Mouse (Mus musculus) hindbrain, postnatal 0 days (tissue): Measurements from ENCODE around the gene Tmco1. TPM values are rescaled to one million over a fixed set of nuclear protein-coding genes. Genes with fewer than 3 reads are reported as not detected.

ENCODE experiments used
- ATAC-seq: fragments of 200-750 bp; cut with Nextera tagmentation; 2 replicates; pipeline ENCODE4 v1.8.0; 2017; ENCODE audit warnings: mild to moderate bottlenecking, moderate TSS enrichment, moderate library complexity
- DNase-seq: peaks from one replicate; pipeline ENCODE4 v3.0.0-alpha.2; 2015; ENCODE audit warnings: low spot score
- H3K27ac ChIP-seq: fragments of 300-500 bp; sonication (generic); 2 replicates; pipeline ENCODE4 v1.5.1; 2014; ENCODE audit warnings: mild to moderate bottlenecking
- H3K27me3 ChIP-seq: fragments of 300-500 bp; sonication (generic); 2 replicates; pipeline ENCODE4 v1.6.1; 2014; ENCODE audit warnings: low read length, mixed read lengths; ENCODE audit not compliant: insufficient read depth
- H3K36me3 ChIP-seq: fragments of 300-500 bp; sonication (generic); 2 replicates; pipeline ENCODE4 v1.6.1; 2014; ENCODE audit warnings: low read length, mixed read lengths; ENCODE audit not compliant: insufficient read depth
- H3K4me1 ChIP-seq: fragments of 300-500 bp; sonication (generic); 2 replicates; pipeline ENCODE4 v1.6.1; 2014; ENCODE audit warnings: antibody characterized with exemption, low read length, mixed read lengths; ENCODE audit not compliant: insufficient read depth
- H3K4me2 ChIP-seq: fragments of 300-500 bp; sonication (generic); 2 replicates; pipeline ENCODE4 v1.6.1; 2014; ENCODE audit warnings: low read depth, mild to moderate bottlenecking, low read length, moderate library complexity, mixed read lengths
- H3K4me3 ChIP-seq: fragments of 300-500 bp; sonication (generic); 2 replicates; pipeline ENCODE4 v1.5.1; 2014; ENCODE audit warnings: low read length
- H3K9ac ChIP-seq: fragments of 300-500 bp; sonication (generic); replicated peaks from 2 replicates; pipeline ENCODE4 v1.6.1; 2014; ENCODE audit warnings: mild to moderate bottlenecking, low read length, moderate library complexity, mixed read lengths
- H3K9me3 ChIP-seq: fragments of 300-500 bp; sonication (generic); 2 replicates; pipeline ENCODE4 v1.6.1; 2016; ENCODE audit warnings: low read length, mixed read lengths
- CTCF ChIP-seq: IDR thresholded peaks from 2 replicates; pipeline ENCODE4 v1.5.1; 2016; ENCODE audit warnings: antibody characterized with exemption, control low read depth, low read depth
- WGBS: fragments of 180-500 bp; shearing (Covaris S2); extraction: QIAGEN DNeasy Blood & Tissue Kit; methylation state at CpG from one replicate; pipeline ENCODE4 v1.1.7; 2014; 5-methylcytosine and 5-hydroxymethylcytosine counted together
- polyA plus RNA-seq: library from polyadenylated mRNA; unstranded; fragments of >200 nt; fragmentation: Nextera tagmentation; extraction: Ambion mirVana; gene quantifications from 2 replicates; pipeline ENCODE4 v1.2.1, GENCODE M21; 2015
- total RNA-seq: library from RNA; depleted of rRNA; stranded (reverse); fragments of >200 nt; gene quantifications from 2 replicates; pipeline ENCODE4 v1.2.3, GENCODE M21; 2014

Gene Tmco1
- total and polyA plus RNA-seq, 2 experiments from 2014 or later, result 63.2 to 70.4 TPM

DNA sequence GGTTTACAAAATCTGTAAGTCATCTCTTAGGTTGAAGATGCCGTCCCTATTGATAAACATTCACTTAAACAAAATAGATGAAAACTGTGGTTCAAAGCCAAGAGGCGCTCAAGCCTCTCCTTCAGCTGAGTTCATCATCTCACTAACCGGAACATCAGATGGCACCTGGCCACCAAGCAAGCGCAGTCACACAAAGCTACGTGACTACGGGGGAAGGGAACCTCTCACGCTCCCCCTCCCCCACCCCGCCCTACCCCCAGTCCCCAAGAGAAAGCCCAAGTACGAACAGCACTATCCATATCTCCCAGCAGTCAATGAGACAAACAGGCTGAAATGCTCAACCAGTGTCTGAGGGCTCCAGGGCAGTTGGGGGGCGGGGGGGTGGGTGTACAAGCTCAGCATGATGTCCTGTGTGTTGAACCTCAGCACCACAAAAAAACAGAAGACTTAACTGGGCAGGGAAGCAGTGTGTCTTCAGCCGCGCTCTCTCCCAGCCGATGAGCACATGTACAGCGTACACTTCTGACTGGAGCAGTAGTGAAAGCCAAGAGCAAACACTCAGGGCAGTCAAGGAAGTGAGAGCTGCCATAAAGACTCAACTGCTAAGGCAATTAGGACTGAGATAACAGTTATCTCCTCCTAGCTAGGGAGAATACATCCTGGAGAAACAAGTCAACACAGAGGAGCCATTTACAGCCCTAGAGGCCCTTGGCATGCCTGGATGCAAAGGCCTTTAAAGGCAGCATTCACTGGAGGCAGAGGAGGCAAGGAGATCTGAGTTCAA lies 34.6 kb upstream of the Tmco1 start:
- H3K9me3 ChIP-seq, result no peaks in the 10 kb centered on the region
- no peak overlapping the region for H3K4me2 ChIP-seq
- ATAC-seq (no peak), DNase-seq (no peak)
- no peak overlapping the region for H3K4me3 ChIP-seq
- H3K27me3 ChIP-seq, result no peaks in the 10 kb centered on the region
- no peak overlapping the region for H3K27ac ChIP-seq
- peaks cover 19% of the 10 kb centered on the region for H3K4me1 ChIP-seq
- TF ChIP-seq CTCF, result no peak
- no peaks in the 10 kb centered on the region for H3K36me3 ChIP-seq
- 51% methylated on average over 14 of the region's 14 CpGs for WGBS
- H3K9ac ChIP-seq, result no peak overlapping the region

DNA sequence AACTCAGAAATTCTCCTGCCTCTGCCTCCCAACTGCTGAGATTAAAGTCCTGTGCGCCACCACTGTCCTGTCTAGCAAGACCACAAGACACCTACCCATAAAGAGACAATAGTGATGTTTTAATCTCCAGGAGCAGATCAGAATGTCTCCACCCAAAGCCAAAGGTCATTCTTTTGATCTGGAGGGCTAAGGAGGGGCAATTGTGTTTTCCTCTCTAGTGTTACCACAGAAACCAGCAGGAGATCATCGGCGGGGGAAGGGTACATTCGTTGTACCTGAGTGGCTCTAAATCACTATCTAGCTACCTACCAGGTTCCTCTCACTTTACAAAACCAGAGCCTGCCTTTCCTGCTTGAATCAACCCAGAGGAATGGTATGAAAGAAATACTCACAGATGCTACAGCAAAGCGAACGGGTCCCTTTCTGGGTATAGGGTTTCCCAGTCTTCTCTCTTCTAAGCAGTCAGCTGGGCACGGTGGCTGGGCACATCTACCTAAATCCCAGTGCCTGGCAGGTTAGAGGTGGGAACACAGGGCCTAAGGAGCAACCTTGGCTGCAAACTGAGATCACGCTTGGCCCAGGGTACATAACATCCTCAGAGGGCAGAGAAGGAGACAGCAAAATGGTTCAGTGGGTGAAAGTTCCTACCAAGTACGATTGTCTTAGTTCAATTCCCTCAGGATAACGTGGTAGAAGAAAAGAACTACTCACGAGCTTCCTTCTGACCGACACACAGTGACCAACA lies 33.4 kb upstream of the Tmco1 start:
- Histone ChIP-seq H3K36me3 (no peaks in the 10 kb centered on the region), H3K9ac (no peak overlapping the region), H3K4me3 (no peak overlapping the region), H3K27ac (no peak overlapping the region), H3K4me1 (peaks cover 17% of the 10 kb centered on the region), H3K27me3 (no peaks in the 10 kb centered on the region), H3K4me2 (no peak overlapping the region), H3K9me3 (no peaks in the 10 kb centered on the region)
- no peak for DNase-seq
- TF ChIP-seq CTCF, result no peak
- no peak for ATAC-seq
- 89% methylated on average over 12 of the region's 12 CpGs for WGBS

DNA sequence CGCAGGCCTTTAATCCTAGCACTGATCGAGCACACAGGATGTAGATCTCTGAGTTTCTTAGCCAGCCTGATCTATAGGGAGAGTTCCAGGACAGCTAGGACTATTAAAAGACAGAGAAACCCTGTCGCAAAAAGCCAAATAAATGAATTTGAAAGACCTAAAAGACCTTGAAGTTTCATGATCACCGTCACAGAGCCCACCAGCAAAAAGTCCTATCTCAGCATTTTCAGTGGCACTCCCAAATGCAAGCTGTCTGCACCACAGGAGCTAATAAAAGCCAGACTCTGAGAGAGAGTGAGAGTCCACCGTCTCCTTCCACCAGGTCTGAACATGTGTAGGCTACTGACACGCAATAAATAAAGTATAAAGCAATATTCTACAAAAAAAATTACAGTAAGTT lies 29.8 kb upstream of the Tmco1 start:
- H3K4me2 ChIP-seq, result no peak overlapping the region
- H3K9ac ChIP-seq, result no peak overlapping the region
- WGBS, result 69% methylated on average over 6 of the region's 6 CpGs
- no peaks in the 10 kb centered on the region for H3K36me3 ChIP-seq
- DNase-seq (no peak), ATAC-seq (no peak)
- H3K4me3 ChIP-seq, result no peak overlapping the region
- no peak for TF ChIP-seq CTCF
- no peaks in the 10 kb centered on the region for H3K9me3 ChIP-seq
- peaks cover 7% of the 10 kb centered on the region; the same call in 1 of the 2 replicates for H3K4me1 ChIP-seq
- H3K27me3 ChIP-seq, result no peaks in the 10 kb centered on the region
- no peak overlapping the region for H3K27ac ChIP-seq

DNA sequence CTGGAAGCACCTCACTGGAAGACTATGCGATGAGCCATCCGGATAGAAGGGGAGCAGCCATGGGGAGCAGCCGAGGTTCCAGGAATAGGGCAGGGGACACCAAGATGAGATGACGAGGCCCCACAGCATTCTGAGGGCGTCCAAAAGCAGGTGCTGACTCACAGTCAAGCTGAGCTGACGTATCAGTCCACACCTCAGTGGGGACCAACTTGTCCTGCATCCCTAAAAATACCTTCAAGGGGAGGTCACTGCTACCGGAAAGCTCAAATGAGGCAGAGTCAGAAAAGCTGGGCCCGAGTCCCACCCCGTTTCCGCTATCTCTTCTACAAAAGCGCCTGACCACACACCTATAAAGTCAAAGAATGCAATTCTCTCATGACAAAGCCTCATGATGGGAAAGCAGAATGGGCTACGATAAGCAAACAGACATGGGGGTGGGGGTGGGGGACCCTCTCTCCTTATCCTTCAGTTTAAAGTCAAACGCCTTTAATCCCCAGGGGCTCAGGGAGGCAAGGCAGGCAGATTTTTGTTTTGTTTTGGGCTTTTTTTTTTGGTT lies 28.9 kb upstream of the Tmco1 start:
- H3K9me3 ChIP-seq, result no peaks in the 10 kb centered on the region
- no peak overlapping the region for H3K4me3 ChIP-seq
- no peaks in the 10 kb centered on the region for H3K27me3 ChIP-seq
- TF ChIP-seq CTCF, result no peak
- no peak overlapping the region for H3K4me2 ChIP-seq
- peaks cover 7% of the 10 kb centered on the region; the same call in 1 of the 2 replicates for H3K4me1 ChIP-seq
- no peak overlapping the region for H3K27ac ChIP-seq
- DNase-seq (no peak), ATAC-seq (no peak)
- no peaks in the 10 kb centered on the region for H3K36me3 ChIP-seq
- H3K9ac ChIP-seq, result no peak overlapping the region
- WGBS, result 74% methylated on average over 13 of the region's 13 CpGs

DNA sequence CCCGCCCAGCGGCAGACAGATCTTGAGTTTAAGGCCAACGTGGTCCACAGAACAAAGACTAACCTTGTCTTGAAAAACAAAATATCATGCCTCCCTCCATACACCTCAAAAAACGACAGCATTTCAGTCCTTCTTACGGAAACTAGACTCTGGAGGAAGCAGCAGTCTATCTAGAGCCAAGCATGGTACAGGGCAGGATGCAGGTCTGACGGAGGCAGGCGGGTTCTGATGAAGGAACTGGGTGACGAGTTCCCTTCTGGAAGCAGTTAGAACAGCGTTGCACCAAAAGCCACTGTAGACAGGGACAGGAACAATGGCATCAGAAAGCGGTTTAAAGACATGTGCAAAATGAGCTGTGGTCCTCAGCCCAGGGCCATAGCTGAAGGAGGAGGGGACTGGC lies 28.1 kb upstream of the Tmco1 start:
- no peaks in the 10 kb centered on the region for H3K36me3 ChIP-seq

DNA sequence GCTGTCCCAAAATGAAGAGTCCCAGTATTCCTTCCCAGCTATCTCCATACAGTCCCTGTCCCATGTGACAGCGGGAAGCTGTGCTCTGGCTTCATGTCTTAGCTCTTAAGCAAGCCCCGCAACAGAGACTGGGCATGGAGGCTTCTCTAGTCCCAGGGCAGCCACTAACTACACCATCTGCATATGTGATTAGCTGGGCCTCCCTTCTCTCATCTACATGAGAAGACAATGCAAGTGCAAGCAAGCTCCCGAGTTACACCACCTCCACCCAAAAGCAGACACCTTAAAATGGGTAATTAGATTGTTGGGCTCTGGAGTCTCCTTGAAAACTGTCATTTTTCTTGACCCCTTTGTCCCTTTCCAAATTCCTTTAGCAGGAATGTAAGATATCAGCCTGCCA lies 26.1 kb upstream of the Tmco1 start:
- H3K27me3 ChIP-seq, result no peaks in the 10 kb centered on the region
- H3K4me2 ChIP-seq, result 0 out of 2 replicates have a peak overlapping the region, but pooled peaks have one; percentile 17
- 38% methylated on average over 3 of the region's 3 CpGs for WGBS
- no peak for ATAC-seq
- H3K27ac ChIP-seq, result no peak overlapping the region
- no peak for TF ChIP-seq CTCF
- no peaks in the 10 kb centered on the region for H3K36me3 ChIP-seq
- H3K4me1 ChIP-seq, result peaks cover 7% of the 10 kb centered on the region; the same call in 1 of the 2 replicates
- no peak overlapping the region for H3K9ac ChIP-seq
- H3K4me3 ChIP-seq, result no peak overlapping the region
- no peaks in the 10 kb centered on the region for H3K9me3 ChIP-seq
- DNase-seq, result no peak

More for the DNA sequence above, 28.1 kb upstream of the Tmco1 start:
- Histone ChIP-seq H3K4me2 (no peak overlapping the region), H3K9ac (no peak overlapping the region), H3K4me1 (peaks cover 7% of the 10 kb centered on the region; the same call in 1 of the 2 replicates), H3K27ac (no peak overlapping the region), H3K9me3 (no peaks in the 10 kb centered on the region), H3K27me3 (no peaks in the 10 kb centered on the region), H3K4me3 (no peak overlapping the region)
- ATAC-seq (no peak), DNase-seq (no peak)
- TF ChIP-seq CTCF, result no peak
- WGBS, result 88% methylated on average over 10 of the region's 10 CpGs
